Mouse (Mus musculus) mouse trophoblast stem cell (cell line): ENCODE measurements around the gene Hspa5.
"Not testable (repeated sequence)": the region's sequence is repeated elsewhere in the genome, so short reads cannot be mapped to it uniquely, and the experiment has no call there.

Experiments used
- in situ Hi-C, 2 experiments: fragments of 300-500 bp; cut with MseI, MboI; formaldehyde crosslinking; loops; 2 replicates in 1 of 2; 3 replicates in 1 of 2; pipeline ENCODE4 v1.15.1; 2025

The Hspa5 gene

DNA sequence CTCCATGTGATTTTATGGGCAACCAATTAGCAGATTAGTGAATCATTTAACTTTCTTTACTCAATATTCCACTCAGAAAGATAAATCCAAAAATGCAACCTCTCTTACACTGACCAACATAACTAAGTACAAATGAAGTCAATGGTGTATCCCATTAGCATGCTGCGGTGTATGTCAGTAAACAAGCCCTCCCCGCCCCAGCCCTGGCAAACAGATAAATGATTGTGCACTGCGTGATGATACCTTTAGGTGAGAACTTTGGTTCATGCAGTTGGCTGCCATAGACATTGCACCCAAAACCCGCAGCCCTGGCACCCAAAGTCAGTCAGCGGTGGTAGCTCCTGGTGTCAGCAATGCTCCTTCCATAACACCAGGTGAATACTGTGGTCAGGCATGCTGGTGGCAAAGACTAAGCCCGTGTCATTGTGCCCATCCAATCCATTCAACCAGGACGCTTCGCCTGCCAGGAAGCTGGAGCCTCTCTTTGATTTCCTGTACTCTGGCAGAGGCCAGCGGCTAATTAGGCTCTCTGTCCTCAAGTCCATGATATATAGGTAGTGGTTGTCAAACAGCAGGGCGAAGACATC lies 33.7 kb downstream of the Hspa5 start:
- in situ Hi-C loops: no loop called here

DNA sequence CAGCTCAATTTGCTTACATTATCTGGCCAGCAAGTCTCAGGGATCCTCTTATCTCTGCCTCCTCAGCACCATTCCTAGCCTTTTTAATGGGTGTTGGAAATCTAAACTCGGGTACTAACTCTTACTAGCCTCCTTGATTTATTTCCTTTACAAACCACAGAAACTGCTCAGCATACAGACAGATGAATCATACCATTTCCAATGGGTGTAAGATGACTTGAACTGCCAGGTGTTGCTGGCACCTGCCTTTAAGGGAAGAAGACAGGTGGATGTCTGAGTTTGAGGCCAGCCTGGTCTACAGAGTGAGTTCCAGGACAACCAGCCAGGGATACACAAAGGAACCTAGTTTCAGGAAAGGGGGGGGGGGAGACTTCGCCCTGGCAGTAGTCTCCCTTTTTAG lies 36.3 kb downstream of the Hspa5 start:
- in situ Hi-C loops: no loop called here

DNA sequence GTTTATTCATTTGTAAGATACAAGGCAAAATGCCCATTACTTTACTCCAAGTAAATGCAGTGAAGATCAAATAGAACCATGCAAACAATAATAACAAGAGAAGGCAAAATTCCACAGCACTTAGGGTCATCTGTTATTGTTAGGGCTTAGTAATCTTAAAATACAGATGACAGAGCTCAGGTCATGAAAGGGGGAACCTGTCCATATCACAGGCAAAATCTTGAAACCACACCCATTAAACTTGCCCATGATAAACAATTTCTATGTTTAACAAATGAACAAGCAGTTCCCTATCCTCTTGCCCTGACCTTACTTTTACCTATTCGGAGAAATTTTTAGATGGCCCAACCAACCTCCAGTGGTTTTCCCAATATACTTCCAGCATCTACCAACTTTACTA lies 37.8 kb downstream of the Hspa5 start:
- in situ Hi-C loops: no loop called here

GRCm38 (mm10) chr2:34810775-34811174 lies 39.0 kb downstream of the Hspa5 start:
- in situ Hi-C loops: no loop called here

DNA sequence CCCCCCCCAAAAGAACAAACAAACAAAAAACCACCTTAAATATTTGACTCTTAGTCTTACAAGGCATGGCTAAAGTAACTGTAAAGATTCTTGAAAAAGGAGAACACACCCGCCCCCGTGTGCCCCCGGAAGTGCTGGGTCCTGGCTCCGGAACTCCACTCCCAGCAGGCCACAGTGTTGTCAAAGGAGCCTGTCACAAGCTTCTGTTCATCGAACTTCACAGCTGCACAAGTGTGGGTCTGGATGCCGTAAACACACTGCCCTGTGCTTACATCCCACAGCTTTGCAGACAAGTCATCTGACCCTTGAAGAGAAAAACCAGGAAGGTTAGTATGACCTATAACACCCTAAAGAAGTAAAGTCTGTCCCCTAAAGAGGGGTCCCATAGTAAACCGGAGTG lies 40.9 kb downstream of the Hspa5 start:
- in situ Hi-C loops: no loop called here

DNA sequence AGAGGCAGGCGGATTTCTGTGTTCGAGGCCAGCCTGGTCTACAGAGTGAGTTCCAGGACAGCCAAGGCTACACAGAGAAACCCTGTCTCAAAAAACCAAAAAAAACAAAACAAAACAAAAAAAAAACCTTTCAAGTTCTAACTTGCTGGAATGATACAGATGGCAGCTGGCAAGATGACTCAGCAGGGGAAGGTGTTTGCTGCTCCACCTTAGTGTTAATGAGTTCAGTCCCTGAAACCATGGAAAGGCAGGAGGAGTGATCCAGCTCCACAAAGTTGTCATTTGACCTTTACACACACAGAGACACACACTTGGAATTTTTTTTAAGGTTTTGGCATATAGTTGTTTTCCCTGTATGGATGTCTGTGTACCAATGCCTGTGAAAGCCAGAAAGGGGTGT lies 44.1 kb downstream of the Hspa5 start:
- in situ Hi-C loops: not testable (repeated sequence)

- in situ Hi-C loops: no loop called here
Measured at GRCm38 (mm10) chr2:34818492-34818891, 46.7 kb downstream of the Hspa5 start.

DNA sequence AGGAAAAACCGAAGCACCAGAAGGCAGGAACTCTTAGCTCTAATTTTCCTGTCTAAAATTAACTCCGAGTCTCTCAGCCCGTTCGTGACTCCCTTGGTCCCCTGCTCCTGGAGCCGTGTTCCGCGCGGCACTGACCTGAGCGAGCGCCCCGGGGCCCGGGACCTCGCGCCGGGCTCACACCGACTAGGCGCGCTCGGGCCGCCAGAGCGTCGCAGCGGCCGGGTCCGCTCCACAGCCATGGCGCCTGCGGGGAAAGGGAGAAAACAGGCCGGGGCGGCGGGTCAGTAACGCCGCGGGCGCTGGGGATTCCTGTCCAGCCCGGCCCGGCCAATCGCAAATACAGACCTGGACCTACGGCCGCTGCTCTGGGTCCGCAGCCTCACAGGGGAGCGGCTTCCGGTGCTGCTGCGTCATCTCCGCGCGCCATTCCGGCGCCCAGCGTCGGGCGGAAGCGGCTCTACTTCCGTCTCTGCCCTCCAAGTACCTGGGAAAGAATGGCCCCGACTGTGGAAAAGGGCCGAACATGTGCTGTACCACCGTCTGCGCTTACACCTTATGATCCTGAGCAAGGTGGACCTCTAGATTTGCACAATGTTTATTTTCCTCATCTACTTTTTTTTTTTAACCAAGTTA lies 54.2 kb downstream of the Hspa5 start, which contains the start of gene Fbxw2:
Gene Fbxw2 (minus strand): TSS at position 485 of the 633 bp plus-strand sequence.
- in situ Hi-C loops: no loop called here

DNA sequence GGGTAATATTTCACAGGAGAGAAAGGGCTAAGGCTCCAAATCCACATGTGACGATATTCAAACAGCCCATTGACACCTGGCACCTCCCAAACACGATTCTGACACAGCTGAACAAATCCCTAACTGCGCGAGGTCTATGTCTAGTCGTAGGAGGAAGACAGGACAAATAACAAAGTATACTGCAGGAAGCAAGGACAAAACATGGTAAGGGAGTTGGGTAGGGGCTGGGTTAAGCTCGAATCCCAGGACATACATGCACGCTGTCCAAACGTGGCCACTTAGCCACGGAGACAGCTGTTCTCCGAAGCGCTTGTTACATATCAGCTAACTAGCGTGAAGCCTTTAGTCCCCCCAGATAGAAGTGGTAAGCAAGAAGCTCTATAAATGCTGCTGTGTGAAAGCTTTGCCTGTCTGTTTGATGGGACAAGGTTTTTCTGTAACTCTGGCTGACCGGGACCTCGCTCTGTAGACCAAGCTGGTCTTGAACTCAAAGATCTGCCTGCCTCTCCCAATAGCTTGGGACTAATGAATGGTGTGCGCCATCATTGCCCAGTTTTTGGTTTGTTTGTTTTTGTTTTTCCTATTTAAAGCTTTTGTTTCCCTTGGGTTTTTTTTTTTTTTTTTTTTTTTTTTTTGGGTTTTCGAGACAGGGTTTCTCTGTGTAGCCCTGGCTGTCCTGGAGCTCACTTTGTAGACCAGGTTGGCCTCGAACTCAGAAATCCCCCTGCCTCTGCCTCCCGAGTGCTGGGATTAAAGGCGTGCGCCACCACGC lies 54.9 kb downstream of the Hspa5 start:
- in situ Hi-C loops: no loop called here
